Mouse (Mus musculus) liver, postnatal 0 days (tissue): ENCODE measurements around the gene Anxa8. TPM values are rescaled to one million over a fixed set of nuclear protein-coding genes. Genes with fewer than 3 reads are reported as not detected.

Experiments
- ATAC-seq: fragments of 200-750 bp; cut with Nextera tagmentation; 2 replicates; pipeline ENCODE4 v1.8.0; 2017; ENCODE audit warnings: mild to moderate bottlenecking, moderate library complexity
- DNase-seq: peaks from one replicate; pipeline ENCODE4 v3.0.0-alpha.2; 2016
- H3K27ac ChIP-seq: fragments of 300-500 bp; sonication (generic); 2 replicates; pipeline ENCODE4 v1.5.1; 2014; ENCODE audit warnings: antibody characterized with exemption, moderate library complexity, mild to moderate bottlenecking, low read depth
- H3K27me3 ChIP-seq: fragments of 300-500 bp; sonication (generic); 2 replicates; pipeline ENCODE4 v1.6.1; 2014; ENCODE audit warnings: low read length, control low read depth, mixed read lengths; ENCODE audit not compliant: insufficient read depth
- H3K36me3 ChIP-seq: fragments of 300-500 bp; sonication (generic); replicated peaks from 2 replicates; pipeline ENCODE4 v1.6.1; 2014; ENCODE audit warnings: mild to moderate bottlenecking, control low read depth, low read length, moderate library complexity, mixed read lengths; ENCODE audit not compliant: insufficient read depth
- H3K4me1 ChIP-seq: fragments of 300-500 bp; sonication (generic); 2 replicates; pipeline ENCODE4 v1.6.1; 2014; ENCODE audit warnings: antibody characterized with exemption, mild to moderate bottlenecking, control low read depth; ENCODE audit not compliant: insufficient read depth
- H3K4me2 ChIP-seq: fragments of 300-500 bp; sonication (generic); 2 replicates; pipeline ENCODE4 v1.6.1; 2014; ENCODE audit warnings: low read depth, mild to moderate bottlenecking, low read length, moderate library complexity, mixed read lengths
- H3K4me3 ChIP-seq: fragments of 300-500 bp; sonication (generic); 2 replicates; pipeline ENCODE4 v1.5.1; 2014; ENCODE audit warnings: low read depth, low read length
- H3K9ac ChIP-seq: fragments of 300-500 bp; sonication (generic); replicated peaks from 2 replicates; pipeline ENCODE4 v1.6.1; 2014; ENCODE audit warnings: mild to moderate bottlenecking, moderate library complexity
- H3K9me3 ChIP-seq: fragments of 300-500 bp; sonication (generic); 2 replicates; pipeline ENCODE4 v1.6.1; 2016; ENCODE audit warnings: mild to moderate bottlenecking, control low read depth, low read length, mixed read lengths
- CTCF ChIP-seq: sonication (generic); IDR thresholded peaks from 2 replicates; pipeline ENCODE4 v1.5.1; 2016; ENCODE audit warnings: antibody characterized with exemption, low read depth
- EP300 ChIP-seq: IDR thresholded peaks from 2 replicates; pipeline ENCODE4 v1.6.1; 2016; ENCODE audit warnings: antibody characterized with exemption, low read depth, mild to moderate bottlenecking
- WGBS: fragments of 180-500 bp; shearing (Covaris S2); extraction: QIAGEN DNeasy Blood & Tissue Kit; methylation state at CpG from one replicate; pipeline ENCODE4 v1.1.7; 2014; ENCODE audit not compliant: insufficient replicate concordance; 5-methylcytosine and 5-hydroxymethylcytosine counted together
- polyA plus RNA-seq: library from polyadenylated mRNA; unstranded; fragments of >200 nt; fragmentation: Nextera tagmentation; extraction: Ambion mirVana; gene quantifications from 2 replicates; pipeline ENCODE4 v1.2.1, GENCODE M21; 2015

Anxa8 gene
- polyA plus RNA-seq, 1 experiment from 2014 or later = 0.58 TPM

DNA sequence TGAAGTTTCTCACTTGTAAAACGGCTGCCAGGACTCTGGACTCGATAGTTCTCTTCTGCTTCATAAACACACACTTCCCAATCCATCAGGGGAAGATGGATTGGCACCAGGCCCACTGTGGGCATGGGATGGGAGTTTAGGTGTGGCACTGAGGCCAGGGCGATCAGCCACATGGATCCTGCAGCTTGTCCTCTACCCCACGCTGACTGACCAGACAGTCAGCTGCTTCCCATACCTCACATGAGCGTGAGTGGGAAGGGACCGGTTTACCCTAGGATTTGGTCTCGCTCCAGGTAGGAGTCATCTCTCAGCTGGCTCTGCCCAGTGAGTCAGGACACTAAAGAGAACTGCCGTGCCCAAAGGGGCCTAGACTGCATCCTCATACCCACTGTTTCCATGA, 4.0 kb downstream of the Anxa8 start:
- H3K4me1 ChIP-seq = no peaks in the 10 kb centered on the region
- no peak overlapping the region for H3K9ac ChIP-seq
- WGBS = 75% methylated on average over 8 of the region's 8 CpGs
- no peak overlapping the region for H3K4me3 ChIP-seq
- no peak overlapping the region for H3K4me2 ChIP-seq
- H3K9me3 ChIP-seq = no peaks in the 10 kb centered on the region
- no peaks in the 10 kb centered on the region for H3K36me3 ChIP-seq
- TF ChIP-seq CTCF = no peak
- TF ChIP-seq EP300 = no peak
- H3K27me3 ChIP-seq = no peaks in the 10 kb centered on the region
- no peak overlapping the region for H3K27ac ChIP-seq
- DNase-seq (no peak), ATAC-seq (no peak)

DNA sequence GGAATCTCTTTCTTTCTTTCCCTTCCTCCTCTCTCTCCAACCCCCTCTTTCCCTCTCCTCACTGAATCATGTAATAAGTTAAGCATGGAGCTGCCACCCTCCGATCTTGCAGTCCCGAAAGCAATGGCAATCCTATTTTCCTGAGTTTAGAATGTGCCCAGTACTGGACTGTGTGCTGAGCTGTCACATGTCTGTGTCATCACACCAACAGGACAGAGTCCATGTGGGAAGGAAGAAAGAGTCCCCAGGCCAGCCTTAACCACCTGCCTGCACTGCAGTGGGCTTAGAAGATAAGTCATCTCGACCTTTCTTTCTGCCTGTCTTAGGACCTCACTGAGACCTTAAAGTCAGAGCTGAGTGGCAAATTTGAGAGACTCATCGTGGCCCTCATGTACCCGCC, 5.7 kb downstream of the Anxa8 start:
- no peak overlapping the region for H3K4me2 ChIP-seq
- DNase-seq (no peak), ATAC-seq (no peak)
- no peaks in the 10 kb centered on the region for H3K36me3 ChIP-seq
- H3K27ac ChIP-seq = no peak overlapping the region
- no peaks in the 10 kb centered on the region for H3K27me3 ChIP-seq
- H3K4me1 ChIP-seq = no peaks in the 10 kb centered on the region
- H3K9me3 ChIP-seq = no peaks in the 10 kb centered on the region
- H3K9ac ChIP-seq = no peak overlapping the region
- no peak for TF ChIP-seq CTCF
- TF ChIP-seq EP300 = no peak
- H3K4me3 ChIP-seq = no peak overlapping the region
- 79% methylated on average over 5 of the region's 5 CpGs for WGBS

DNA sequence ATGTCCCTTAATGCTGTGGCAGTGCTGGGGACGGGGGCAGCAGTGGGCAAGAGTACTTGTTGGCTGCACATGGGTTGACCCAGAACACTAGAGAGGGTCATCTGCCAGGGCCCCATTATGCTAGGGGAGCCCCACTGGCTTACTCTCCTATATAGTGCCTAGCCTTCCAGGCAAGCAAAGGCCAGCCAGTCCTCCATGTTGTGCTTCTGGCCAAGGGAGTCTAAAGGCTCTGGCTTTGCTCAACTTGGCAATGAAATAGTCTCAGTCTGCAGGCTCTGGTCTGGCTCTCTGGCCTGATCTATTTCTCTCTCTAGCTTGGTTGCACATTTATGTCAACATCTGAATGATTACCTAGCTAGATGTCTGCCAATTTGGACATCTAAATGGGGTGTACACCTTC, 7.1 kb downstream of the Anxa8 start:
- H3K27me3 ChIP-seq = no peaks in the 10 kb centered on the region

DNA sequence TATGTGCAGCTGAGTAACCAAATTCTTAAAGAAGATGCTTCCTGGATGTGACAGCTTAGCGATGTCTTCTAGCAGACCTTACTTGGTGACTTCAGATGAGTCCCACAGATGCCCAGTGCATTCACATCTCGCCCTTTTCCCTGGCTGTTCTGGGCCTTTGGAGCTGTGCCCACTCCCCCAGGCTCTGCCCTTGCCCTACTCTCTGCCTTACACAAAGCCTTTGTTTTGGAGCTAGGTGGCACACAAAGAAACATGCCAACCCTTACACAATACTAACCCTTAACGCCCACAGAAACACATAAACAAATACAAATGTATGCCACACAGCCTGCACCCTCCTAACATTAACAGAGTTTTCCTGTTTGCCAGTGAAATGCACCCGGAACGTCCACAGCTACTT, 10.4 kb downstream of the Anxa8 start:
- Histone ChIP-seq H3K4me1 (no peaks in the 10 kb centered on the region), H3K9me3 (no peaks in the 10 kb centered on the region), H3K4me3 (no peak overlapping the region), H3K27ac (no peak overlapping the region), H3K9ac (no peak overlapping the region), H3K4me2 (no peak overlapping the region), H3K36me3 (no peaks in the 10 kb centered on the region), H3K27me3 (no peaks in the 10 kb centered on the region)
- ATAC-seq (no peak), DNase-seq (no peak)
- TF ChIP-seq EP300 (no peak), CTCF (no peak)
- WGBS = 71% methylated on average over 5 of the region's 5 CpGs

More for the DNA sequence above, 7.1 kb downstream of the Anxa8 start:
- Histone ChIP-seq H3K4me3 (no peak overlapping the region), H3K9ac (no peak overlapping the region), H3K4me1 (no peaks in the 10 kb centered on the region), H3K9me3 (no peaks in the 10 kb centered on the region), H3K4me2 (no peak overlapping the region), H3K36me3 (no peaks in the 10 kb centered on the region), H3K27ac (no peak overlapping the region)
- no peak for TF ChIP-seq CTCF
- no peak for TF ChIP-seq EP300
- DNase-seq = no peak
- no peak for ATAC-seq
- WGBS = 46% methylated on average over 1 of the region's 1 CpGs

DNA sequence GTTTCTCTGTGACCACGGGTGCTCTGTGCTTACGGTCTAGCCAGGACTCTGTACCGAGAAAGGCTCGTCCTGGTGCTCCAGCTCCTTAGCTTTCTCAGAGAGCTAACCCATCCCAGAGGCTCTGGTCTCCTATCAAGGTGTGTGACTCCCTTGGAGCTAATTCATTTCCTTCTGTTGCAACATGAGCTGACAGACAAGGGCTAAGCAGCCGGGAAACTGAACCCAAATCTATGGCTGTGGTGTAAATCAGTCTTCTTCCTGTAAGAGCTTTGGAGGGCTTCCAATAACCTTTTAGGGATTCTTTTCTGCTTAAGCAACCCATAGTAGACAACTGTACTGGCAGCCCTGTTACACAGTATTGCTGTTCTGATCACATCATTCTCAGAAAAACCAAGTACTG, 16.8 kb downstream of the Anxa8 start, which contains the start of gene A630023A22Rik:
Gene A630023A22Rik, minus strand, starts transcription at position 154 of the 400 bp plus-strand sequence.
- H3K4me3 ChIP-seq = no peak within 1 kb of the TSS
- WGBS = 66% methylated on average over 5 of the region's 5 CpGs
- ATAC-seq = no peak

DNA sequence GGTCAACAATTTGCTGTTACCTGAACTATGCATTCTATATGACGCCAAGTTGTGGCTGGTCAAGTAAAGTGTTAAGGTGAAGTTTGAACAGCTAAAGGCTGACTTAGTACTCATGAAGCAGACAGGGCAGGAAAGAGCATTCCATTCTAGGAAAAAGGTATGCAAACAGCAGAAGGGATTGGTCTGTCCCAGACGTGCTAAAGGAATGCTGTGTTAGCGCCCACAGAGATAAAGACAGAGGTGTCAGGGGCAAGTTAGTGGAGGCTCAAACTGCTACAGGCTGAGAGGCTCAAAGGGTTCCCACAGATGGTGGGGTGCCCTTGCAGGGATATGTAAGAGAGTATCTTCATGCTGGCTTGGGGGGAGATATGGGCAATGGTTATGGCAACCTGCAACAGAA, 18.1 kb downstream of the Anxa8 start:
- no peaks in the 10 kb centered on the region for H3K36me3 ChIP-seq
- no peak overlapping the region for H3K4me3 ChIP-seq
- no peak overlapping the region for H3K4me2 ChIP-seq
- TF ChIP-seq EP300 (no peak), CTCF (no peak)
- no peaks in the 10 kb centered on the region for H3K4me1 ChIP-seq
- no peaks in the 10 kb centered on the region for H3K27me3 ChIP-seq
- H3K27ac ChIP-seq = no peak overlapping the region
- H3K9ac ChIP-seq = no peak overlapping the region
- WGBS = 63% methylated on average over 3 of the region's 3 CpGs
- ATAC-seq (no peak), DNase-seq (no peak)
- no peaks in the 10 kb centered on the region for H3K9me3 ChIP-seq

More for the DNA sequence above, 16.8 kb downstream of the Anxa8 start, which contains the start of gene A630023A22Rik:
- H3K27me3 ChIP-seq = no peaks in the 10 kb centered on the region
- no peak for DNase-seq
- no peak within 1 kb of the TSS for H3K4me2 ChIP-seq
- H3K4me1 ChIP-seq = no peaks in the 10 kb centered on the region
- no peak within 1 kb of the TSS for H3K27ac ChIP-seq
- H3K9me3 ChIP-seq = no peaks in the 10 kb centered on the region
- TF ChIP-seq CTCF = no peak
- no peak for TF ChIP-seq EP300
- H3K36me3 ChIP-seq = no peaks in the 10 kb centered on the region
- H3K9ac ChIP-seq = no peak within 1 kb of the TSS

DNA sequence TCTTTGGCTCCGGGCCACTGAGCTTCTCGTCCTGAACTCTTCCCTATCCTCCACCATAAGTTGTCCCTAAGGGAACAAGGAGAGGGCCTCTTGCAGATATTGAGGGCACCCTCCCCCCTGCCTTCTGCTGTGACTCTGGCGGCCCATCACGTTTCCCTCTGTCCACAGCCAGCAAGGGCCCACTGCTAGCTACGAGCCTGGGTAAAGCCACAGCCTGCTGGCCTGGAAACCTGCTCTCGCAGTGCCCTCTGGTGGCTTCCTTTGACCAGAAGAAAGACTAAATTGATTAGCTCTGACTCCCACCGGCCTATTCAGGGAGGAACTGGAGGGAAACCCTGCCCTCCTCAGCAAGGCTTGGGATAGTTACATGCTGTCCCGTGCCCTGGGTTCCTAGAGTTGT, 19.1 kb downstream of the Anxa8 start:
- H3K27ac ChIP-seq = no peak overlapping the region
- WGBS = 22% methylated on average over 8 of the region's 8 CpGs
- H3K9ac ChIP-seq = no peak overlapping the region
- no peaks in the 10 kb centered on the region for H3K9me3 ChIP-seq
- H3K4me3 ChIP-seq = no peak overlapping the region
- DNase-seq = peak; percentile 65
- ATAC-seq = peak; percentile 51; the same call in 1 of the 2 replicates
- TF ChIP-seq CTCF (peak; percentile 71), EP300 (no peak)
- H3K27me3 ChIP-seq = no peaks in the 10 kb centered on the region
- no peak overlapping the region for H3K4me2 ChIP-seq
- no peaks in the 10 kb centered on the region for H3K36me3 ChIP-seq
- no peaks in the 10 kb centered on the region for H3K4me1 ChIP-seq
